Mouse (Mus musculus) megakaryocyte, embryonic 14.5 days (primary cell): ENCODE measurements around the gene Gm37240. TPM values are rescaled to one million over a fixed set of nuclear protein-coding genes. Genes with fewer than 3 reads are reported as not detected.

Experiments used
- H3K27me3 ChIP-seq: replicated peaks from 2 replicates; pipeline ENCODE3; 2012; ENCODE audit warnings: inconsistent platforms
- H3K36me3 ChIP-seq: replicated peaks from 2 replicates; pipeline ENCODE3; 2012; ENCODE audit warnings: low read length, inconsistent platforms, mixed read lengths
- H3K4me1 ChIP-seq: 2 replicates; pipeline ENCODE4 v1.6.1; 2012; ENCODE audit warnings: inconsistent platforms
- H3K4me3 ChIP-seq: replicated peaks from 2 replicates; pipeline ENCODE3; 2012; ENCODE audit warnings: moderate library complexity, mild to moderate bottlenecking, inconsistent platforms
- H3K9me3 ChIP-seq: 2 replicates; pipeline ENCODE4 v1.6.1; 2012; ENCODE audit warnings: inconsistent platforms
- FLI1 ChIP-seq: IDR thresholded peaks from 2 replicates; pipeline ENCODE4 v1.6.1; 2012; ENCODE audit warnings: low read length, inconsistent platforms, mixed read lengths
- GATA1 ChIP-seq: IDR thresholded peaks from 3 replicates; pipeline ENCODE4 v1.6.1; 2012; ENCODE audit warnings: mixed read lengths, low read length, inconsistent platforms, borderline replicate concordance
- polyA plus RNA-seq: library from polyadenylated mRNA; stranded (reverse); fragments of >175 nt; gene quantifications from 2 replicates; pipeline ENCODE4 v1.2.3, GENCODE M21; 2012; ENCODE audit warnings: low replicate concordance; ENCODE audit not compliant: insufficient read depth

The Gm37240 gene
- polyA plus RNA-seq, 1 experiment, result not detected

DNA sequence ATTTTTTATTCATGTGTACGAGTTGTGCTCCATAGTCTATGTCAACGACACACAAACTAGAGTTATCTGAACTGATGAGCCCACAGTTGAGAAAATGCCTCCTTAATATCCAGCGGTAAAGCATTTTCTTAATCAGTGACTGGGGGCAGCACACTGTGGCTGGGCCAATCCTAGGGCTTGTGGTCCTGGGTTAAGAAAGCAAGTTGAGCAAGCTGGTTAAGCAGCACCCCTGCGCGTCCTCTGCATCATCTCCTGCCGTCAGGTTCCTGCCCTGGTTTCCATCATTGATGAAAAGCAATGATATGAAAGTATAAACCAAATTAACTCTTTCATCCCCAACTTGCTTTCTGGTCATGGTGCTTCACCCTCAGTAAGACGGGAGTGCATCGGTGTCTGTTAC lies 1394.7 kb downstream of the Gm37240 start:
- Histone ChIP-seq H3K27me3 (peaks cover 6% of the 10 kb centered on the region), H3K4me1 (peaks cover 20% of the 10 kb centered on the region), H3K4me3 (no peak overlapping the region), H3K36me3 (peaks cover 42% of the 10 kb centered on the region), H3K9me3 (peaks cover 8% of the 10 kb centered on the region)
- TF ChIP-seq GATA1, result no peak

DNA sequence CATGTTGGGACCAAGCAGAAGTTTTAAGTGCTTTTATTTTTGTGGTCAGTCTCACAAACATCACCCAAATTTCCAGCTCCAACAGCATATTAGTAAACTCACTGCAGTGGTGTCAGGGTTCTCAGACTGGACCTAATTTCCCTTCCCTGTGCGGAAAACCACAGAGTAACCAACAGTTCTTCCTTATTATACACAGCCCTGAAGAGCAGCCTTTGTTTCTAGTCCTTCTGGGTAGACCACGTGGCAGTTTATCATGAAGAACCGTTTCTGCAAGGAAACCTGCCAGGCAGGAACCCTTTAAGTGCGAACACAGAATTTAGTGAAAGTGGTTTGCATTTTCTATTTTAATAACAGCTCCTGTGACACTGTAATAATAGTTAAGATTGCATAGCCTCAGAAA lies 1395.2 kb downstream of the Gm37240 start:
- Histone ChIP-seq H3K4me1 (peaks cover 20% of the 10 kb centered on the region), H3K36me3 (peaks cover 39% of the 10 kb centered on the region), H3K9me3 (peaks cover 8% of the 10 kb centered on the region), H3K27me3 (peaks cover 8% of the 10 kb centered on the region), H3K4me3 (no peak overlapping the region)
- TF ChIP-seq GATA1 (no peak), FLI1 (no peak)

DNA sequence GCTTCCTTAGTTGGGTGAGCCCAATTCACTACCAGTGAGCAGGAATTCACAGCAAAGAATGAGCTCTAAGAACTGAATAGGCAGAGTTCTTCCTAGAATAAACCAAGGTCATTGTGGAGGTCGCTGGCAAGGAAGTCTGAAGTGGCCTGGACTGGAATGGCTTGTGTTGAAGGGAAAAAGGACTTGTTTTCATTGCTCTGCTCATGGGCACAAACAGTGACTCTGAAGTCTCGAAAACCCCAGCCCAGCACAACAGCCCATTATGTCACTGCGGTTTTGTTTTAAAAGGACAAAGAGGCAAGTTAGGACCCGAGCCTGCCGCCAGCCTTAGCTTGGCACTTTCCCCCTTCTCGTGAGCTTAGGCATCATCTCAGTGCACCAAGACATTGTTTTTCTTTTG lies 1398.6 kb downstream of the Gm37240 start:
- Histone ChIP-seq H3K27me3 (peaks cover 25% of the 10 kb centered on the region), H3K36me3 (peaks cover 12% of the 10 kb centered on the region), H3K4me3 (no peak overlapping the region), H3K4me1 (peaks cover 23% of the 10 kb centered on the region), H3K9me3 (peaks cover 8% of the 10 kb centered on the region)
- no peak for TF ChIP-seq GATA1
- no peak for TF ChIP-seq FLI1

DNA sequence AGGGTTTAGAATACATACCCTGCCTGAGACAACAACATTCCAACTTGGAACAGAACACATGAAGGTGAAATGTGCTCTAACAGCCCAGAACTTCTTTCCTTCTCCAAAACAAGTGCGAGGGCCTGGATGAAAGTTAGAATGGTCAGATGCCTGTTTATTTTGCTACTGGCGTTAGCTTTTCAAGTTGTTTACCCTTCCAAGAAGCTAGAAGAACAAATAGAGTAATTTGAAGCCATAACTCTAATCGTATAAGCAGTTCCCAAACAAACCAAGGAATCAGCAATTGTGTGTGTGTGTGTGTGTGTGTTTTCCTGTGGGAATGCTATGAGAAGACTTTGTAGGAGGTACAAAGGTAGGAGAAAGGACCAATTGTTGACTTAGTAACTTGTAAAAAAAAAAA lies 1402.4 kb downstream of the Gm37240 start:
- TF ChIP-seq GATA1 (no peak), FLI1 (no peak)
- no peak overlapping the region for H3K4me3 ChIP-seq
- H3K9me3 ChIP-seq, result no peaks in the 10 kb centered on the region
- H3K27me3 ChIP-seq, result peaks cover 62% of the 10 kb centered on the region
- H3K4me1 ChIP-seq, result peaks cover 22% of the 10 kb centered on the region
- no peaks in the 10 kb centered on the region for H3K36me3 ChIP-seq

DNA sequence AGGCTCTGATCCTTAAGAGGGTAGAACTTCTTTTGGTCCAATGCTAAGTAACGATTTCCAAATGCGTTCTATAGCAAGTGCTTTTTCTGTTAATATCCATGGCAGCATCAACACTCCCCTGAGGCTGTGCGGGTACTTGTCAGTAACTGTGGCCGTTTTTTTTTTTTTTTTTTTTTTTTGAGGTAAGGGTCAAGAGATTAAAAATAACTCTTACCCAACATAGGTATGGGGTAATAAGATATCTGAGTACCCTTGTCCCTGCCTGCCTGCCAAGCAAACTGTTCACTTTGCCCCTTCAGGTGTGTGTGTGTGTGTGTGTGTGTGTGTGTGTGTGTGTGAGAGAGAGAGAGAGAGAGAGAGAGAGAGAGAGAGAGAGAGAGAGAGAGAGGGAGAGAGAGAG lies 1403.0 kb downstream of the Gm37240 start:
- Histone ChIP-seq H3K4me3 (no peak overlapping the region), H3K36me3 (no peaks in the 10 kb centered on the region), H3K4me1 (peaks cover 24% of the 10 kb centered on the region), H3K9me3 (no peaks in the 10 kb centered on the region), H3K27me3 (peaks cover 67% of the 10 kb centered on the region)
- TF ChIP-seq GATA1, result no peak
- TF ChIP-seq FLI1, result no peak

DNA sequence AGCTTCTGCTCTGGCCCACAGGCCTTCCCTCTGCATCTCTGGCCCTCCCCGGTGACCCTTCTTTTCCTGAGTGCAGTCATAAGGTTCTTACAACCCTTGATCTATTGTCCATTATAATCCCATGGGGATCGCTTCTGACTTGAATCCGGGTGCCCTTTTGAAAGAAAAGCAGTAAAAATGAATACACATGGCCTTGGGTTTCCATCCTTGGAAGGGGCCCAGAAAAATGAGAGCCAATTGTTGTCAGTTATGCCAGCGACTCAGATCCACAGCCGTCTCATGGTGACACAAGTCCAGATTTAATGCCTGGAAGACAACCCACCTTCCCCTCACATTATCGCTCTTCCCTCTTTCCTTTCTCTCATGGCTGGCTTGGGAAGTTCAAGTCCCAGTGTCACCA lies 1405.2 kb downstream of the Gm37240 start:
- no peaks in the 10 kb centered on the region for H3K9me3 ChIP-seq
- H3K27me3 ChIP-seq, result peaks cover 81% of the 10 kb centered on the region
- H3K4me3 ChIP-seq, result no peak overlapping the region
- TF ChIP-seq FLI1 (no peak), GATA1 (no peak)
- peaks cover 28% of the 10 kb centered on the region for H3K4me1 ChIP-seq
- no peaks in the 10 kb centered on the region for H3K36me3 ChIP-seq

DNA sequence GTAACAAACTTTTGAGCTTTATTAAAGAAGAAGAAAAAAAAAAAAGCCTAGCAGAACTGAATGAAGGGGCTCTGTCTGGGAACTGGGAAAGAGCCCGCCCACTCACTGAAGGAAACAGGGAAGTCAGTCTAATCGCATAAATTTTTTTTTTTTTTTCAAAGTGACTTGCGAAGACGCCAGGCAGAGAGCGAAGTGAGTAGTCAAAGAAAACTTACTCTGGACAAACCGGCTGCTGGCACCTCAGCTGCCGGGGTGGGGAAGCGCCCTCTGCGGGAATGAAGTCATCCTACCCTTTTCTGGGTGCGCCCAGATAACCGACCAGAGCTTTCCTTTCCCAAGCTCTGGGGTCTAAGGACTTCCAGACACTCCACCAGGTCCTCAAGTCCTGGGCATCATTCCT lies 1406.2 kb downstream of the Gm37240 start:
- Histone ChIP-seq H3K9me3 (no peaks in the 10 kb centered on the region), H3K4me1 (peaks cover 24% of the 10 kb centered on the region), H3K4me3 (peak overlapping the region; percentile 92), H3K27me3 (peaks cover 83% of the 10 kb centered on the region), H3K36me3 (no peaks in the 10 kb centered on the region)
- TF ChIP-seq GATA1 (no peak), FLI1 (no peak)

DNA sequence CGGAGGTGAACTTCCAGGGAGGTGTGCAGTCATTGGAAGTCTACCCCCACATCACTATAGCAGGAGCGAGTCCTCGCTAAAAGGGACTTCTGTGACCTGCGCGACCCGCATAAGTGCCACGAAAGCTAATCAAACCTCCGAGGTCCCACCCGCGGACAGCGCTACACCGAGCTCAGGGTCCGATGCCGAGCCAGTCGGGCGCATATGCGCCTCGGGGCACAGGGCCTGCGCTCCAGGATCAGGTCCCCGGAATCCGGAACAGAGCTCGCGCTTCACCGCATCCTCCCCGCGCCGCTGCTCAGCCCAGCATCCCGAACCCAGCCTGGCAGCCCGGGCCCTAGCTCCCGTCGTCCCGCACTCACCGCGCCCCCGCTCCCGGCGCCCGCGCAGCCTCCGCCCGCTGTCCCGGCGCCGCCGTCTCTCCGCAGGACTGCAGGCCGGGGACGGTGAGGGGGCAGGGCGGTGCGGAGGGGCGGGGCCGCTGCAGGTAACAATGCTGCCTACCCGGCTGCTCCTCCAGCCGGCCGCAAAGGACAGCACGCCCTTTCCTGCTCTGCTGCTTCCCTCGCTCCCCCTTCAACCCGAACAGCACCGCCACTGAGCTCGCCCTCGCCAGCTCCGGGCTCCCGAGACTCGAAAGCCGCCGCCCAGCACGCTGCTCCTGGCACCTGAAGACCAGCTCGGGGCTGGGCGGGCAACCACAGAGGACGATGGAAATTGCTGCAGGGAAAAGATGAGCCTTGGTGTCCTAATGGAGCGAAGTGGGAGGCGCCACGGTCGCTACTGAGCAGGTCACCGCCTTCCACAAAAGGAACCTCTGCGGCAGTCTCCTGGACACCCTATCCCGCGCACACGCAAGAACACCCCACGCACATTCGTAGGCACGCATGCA lies 1407.1 kb downstream of the Gm37240 start, which contains the start of gene Fhdc1:
Gene Fhdc1 (minus strand): TSS at position 424 of the 892 bp plus-strand sequence.
- H3K36me3 ChIP-seq, result no peaks in the 10 kb centered on the region
- H3K4me3 ChIP-seq, result peak within 1 kb of the TSS; percentile 92
- H3K27me3 ChIP-seq, result peaks cover 88% of the 10 kb centered on the region
- no peak for TF ChIP-seq GATA1
- no peak for TF ChIP-seq FLI1
- H3K9me3 ChIP-seq, result no peaks in the 10 kb centered on the region
- H3K4me1 ChIP-seq, result peaks cover 24% of the 10 kb centered on the region

DNA sequence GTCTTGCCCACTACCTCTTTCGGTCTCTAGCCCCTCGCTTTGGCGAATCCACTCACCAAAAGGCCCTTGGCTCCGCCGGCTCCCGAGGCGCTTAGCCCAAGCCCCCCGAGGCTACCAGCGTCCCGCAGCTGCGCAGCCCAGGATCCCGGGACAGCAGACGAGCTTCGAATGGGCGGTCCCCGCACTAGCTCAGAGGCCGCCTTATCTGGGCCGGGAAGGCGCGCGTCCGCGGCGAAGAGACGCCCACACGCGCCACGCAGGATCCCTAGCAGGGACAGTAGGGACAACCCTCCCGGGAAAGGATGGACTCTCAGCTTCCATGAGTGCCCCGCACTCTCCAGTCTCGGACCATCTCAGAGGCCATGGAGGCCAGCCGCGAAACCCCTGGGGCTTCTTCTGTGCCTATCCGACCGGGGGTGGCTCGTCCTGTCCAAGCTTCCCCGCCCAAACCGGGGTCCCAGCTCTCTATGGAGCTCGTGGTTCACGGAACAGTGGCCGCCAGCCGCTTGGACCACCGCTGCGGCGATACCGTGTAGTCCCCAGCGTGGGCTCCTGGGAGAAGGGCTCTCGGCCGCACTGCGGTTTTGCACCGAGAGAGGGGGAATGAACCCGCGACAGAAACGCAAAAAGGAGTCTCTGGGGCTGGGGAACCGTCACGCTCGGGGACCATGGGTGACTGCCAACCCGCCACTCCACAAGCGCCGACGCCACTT lies 1407.9 kb downstream of the Gm37240 start:
- peaks cover 92% of the 10 kb centered on the region for H3K27me3 ChIP-seq
- peaks cover 24% of the 10 kb centered on the region for H3K4me1 ChIP-seq
- TF ChIP-seq GATA1 (no peak), FLI1 (no peak)
- peaks cover 3% of the 10 kb centered on the region; the same call in 1 of the 2 replicates for H3K9me3 ChIP-seq
- H3K36me3 ChIP-seq, result no peaks in the 10 kb centered on the region
- peak overlapping the region; percentile 92 for H3K4me3 ChIP-seq

DNA sequence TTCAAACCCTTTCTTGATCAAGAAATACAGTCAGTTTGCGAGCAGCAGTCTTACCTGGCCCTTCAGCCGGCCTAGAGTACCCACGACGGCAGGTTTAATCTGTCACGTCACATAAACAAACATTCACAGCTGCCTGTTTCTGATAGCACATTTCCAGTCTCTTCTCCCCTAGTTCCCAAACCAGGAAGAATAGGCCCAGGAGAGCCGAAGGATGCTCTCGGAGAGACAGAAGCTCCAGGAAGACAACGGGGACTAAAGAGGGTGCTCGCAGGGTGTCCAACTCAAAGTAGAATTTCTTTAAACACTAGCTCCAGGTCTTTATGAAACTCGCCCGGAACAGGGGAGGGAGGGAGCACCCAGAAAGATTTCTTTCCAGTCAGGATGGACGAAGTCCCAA lies 1408.4 kb downstream of the Gm37240 start:
- TF ChIP-seq GATA1 (no peak), FLI1 (no peak)
- Histone ChIP-seq H3K27me3 (peaks cover 98% of the 10 kb centered on the region), H3K36me3 (no peaks in the 10 kb centered on the region), H3K4me3 (peak overlapping the region; percentile 92), H3K9me3 (peaks cover 3% of the 10 kb centered on the region; the same call in 1 of the 2 replicates), H3K4me1 (peaks cover 24% of the 10 kb centered on the region)
